Mouse (Mus musculus) heart, embryonic 12.5 days (tissue): ENCODE measurements at regions not wholly inside any gene's neighbourhood (a gene's known extent, or its start where the extent isn't known, plus 50 kb on each side); places are given as distances from the start of the nearest gene placed in this dataset.
A peak's percentile ranks its signal among the peaks of the same experiment; 100 is the strongest.
"Not testable (repeated sequence)": the region's sequence is repeated elsewhere in the genome, so short reads cannot be mapped to it uniquely, and the experiment has no call there.

Experiments used
- ATAC-seq: fragments of 200-750 bp; cut with Nextera tagmentation; 2 replicates; pipeline ENCODE4 v1.8.0; 2017; ENCODE audit warnings: moderate TSS enrichment, moderate library complexity; ENCODE audit not compliant: insufficient number of reproducible peaks, low FRiP score
- H3K27ac ChIP-seq: fragments of 300-500 bp; sonication (generic); 2 replicates; pipeline ENCODE4 v1.5.1; 2016; ENCODE audit warnings: mild to moderate bottlenecking, moderate library complexity; ENCODE audit not compliant: poor library complexity, severe bottlenecking
- H3K27me3 ChIP-seq: fragments of 300-500 bp; sonication (generic); replicated peaks from 2 replicates; pipeline ENCODE4 v1.6.1; 2016; ENCODE audit warnings: mild to moderate bottlenecking, moderate library complexity
- H3K36me3 ChIP-seq: fragments of 300-500 bp; sonication (generic); 2 replicates; pipeline ENCODE4 v1.6.1; 2016; ENCODE audit warnings: mild to moderate bottlenecking, moderate library complexity
- H3K4me1 ChIP-seq: fragments of 300-500 bp; sonication (generic); replicated peaks from 2 replicates; pipeline ENCODE4 v1.6.1; 2016; ENCODE audit warnings: mild to moderate bottlenecking
- H3K4me2 ChIP-seq: fragments of 300-500 bp; sonication (generic); 2 replicates; pipeline ENCODE4 v1.6.1; 2016; ENCODE audit warnings: mild to moderate bottlenecking, moderate library complexity
- H3K4me3 ChIP-seq: fragments of 300-500 bp; sonication (generic); 2 replicates; pipeline ENCODE4 v1.5.1; 2016; ENCODE audit warnings: mild to moderate bottlenecking
- H3K9ac ChIP-seq: fragments of 300-500 bp; sonication (generic); 2 replicates; pipeline ENCODE4 v1.6.1; 2016; ENCODE audit warnings: mild to moderate bottlenecking, moderate library complexity
- H3K9me3 ChIP-seq: fragments of 300-500 bp; sonication (generic); replicated peaks from 2 replicates; pipeline ENCODE4 v1.6.1; 2016; ENCODE audit warnings: mild to moderate bottlenecking, moderate library complexity
- WGBS: fragments of 180-500 bp; shearing (Covaris S2); methylation state at CpG from one replicate; pipeline ENCODE4 v1.1.7; 2016; 5-methylcytosine and 5-hydroxymethylcytosine counted together

GRCm38 (mm10) chr14:54117607-54118006, 136.3 kb downstream of the Dad1 start:
- WGBS = 92% methylated on average over 8 of the region's 8 CpGs
- ATAC-seq, H3K4me3 ChIP-seq, H3K4me2 ChIP-seq, H3K4me1 ChIP-seq, H3K9ac ChIP-seq, H3K36me3 ChIP-seq, H3K27me3 ChIP-seq, H3K27ac ChIP-seq, H3K9me3 ChIP-seq: not testable (repeated sequence)

GRCm38 (mm10) chr14:54113216-54113615, 140.7 kb downstream of the Dad1 start:
- no peak for ATAC-seq
- H3K9ac ChIP-seq = no peak overlapping the region
- peaks cover 16% of the 10 kb centered on the region for H3K4me1 ChIP-seq
- no peak overlapping the region for H3K27ac ChIP-seq
- no peaks in the 10 kb centered on the region for H3K27me3 ChIP-seq
- H3K4me2 ChIP-seq = no peak overlapping the region
- WGBS = 71% methylated on average over 2 of the region's 2 CpGs
- H3K4me3 ChIP-seq = no peak overlapping the region
- H3K9me3 ChIP-seq = no peaks in the 10 kb centered on the region
- no peaks in the 10 kb centered on the region for H3K36me3 ChIP-seq

DNA sequence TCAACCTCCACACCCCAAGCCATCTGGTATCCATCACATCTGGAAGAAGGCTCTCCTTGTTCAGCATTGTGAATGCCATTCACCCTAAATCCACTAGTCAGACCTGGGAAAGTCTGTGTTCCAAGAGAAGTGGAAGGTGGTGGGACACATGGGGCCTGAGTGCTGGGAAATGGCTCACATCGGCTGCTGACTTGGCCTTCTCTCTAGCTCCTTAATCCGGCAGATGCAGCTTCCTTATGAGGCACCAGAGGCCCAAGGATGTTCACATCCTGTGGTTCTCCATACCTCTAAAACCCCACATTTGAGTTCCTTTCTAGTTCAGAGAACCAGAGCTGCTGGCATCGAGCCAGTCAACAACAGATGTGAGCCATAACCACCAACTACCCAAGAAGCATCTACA, 142.9 kb downstream of the Dad1 start:
- no peak overlapping the region for H3K4me2 ChIP-seq
- no peak overlapping the region for H3K4me3 ChIP-seq
- no peaks in the 10 kb centered on the region for H3K9me3 ChIP-seq
- H3K9ac ChIP-seq = no peak overlapping the region
- no peaks in the 10 kb centered on the region for H3K27me3 ChIP-seq
- ATAC-seq = no peak
- no peak overlapping the region for H3K27ac ChIP-seq
- no peaks in the 10 kb centered on the region for H3K36me3 ChIP-seq
- H3K4me1 ChIP-seq = peaks cover 26% of the 10 kb centered on the region
- WGBS = 65% methylated on average over 3 of the region's 3 CpGs

- ATAC-seq = 0 out of 2 replicates have a peak, but pooled peaks have one; percentile 39
These were observed 144.8 kb downstream of the Dad1 start for GRCm38 (mm10) chr14:54109129-54109528.

GRCm38 (mm10) chr14:54108311-54109074, 145.4 kb downstream of the Dad1 start:
- Histone ChIP-seq H3K4me3 (no peak overlapping the region), H3K4me2 (peak overlapping the region; percentile 40), H3K36me3 (no peaks in the 10 kb centered on the region), H3K27me3 (no peaks in the 10 kb centered on the region), H3K27ac (no peak overlapping the region), H3K4me1 (peaks cover 26% of the 10 kb centered on the region), H3K9ac (no peak overlapping the region), H3K9me3 (no peaks in the 10 kb centered on the region)
- WGBS = 12% methylated on average over 9 of the region's 9 CpGs
- ATAC-seq = 0 out of 2 replicates have a peak, but pooled peaks have one; percentile 57

More at GRCm38 (mm10) chr14:54109129-54109528, 144.8 kb downstream of the Dad1 start:
- no peaks in the 10 kb centered on the region for H3K9me3 ChIP-seq
- WGBS = 83% methylated on average over 1 of the region's 1 CpGs
- H3K27ac ChIP-seq = no peak overlapping the region
- H3K4me3 ChIP-seq = no peak overlapping the region
- H3K4me1 ChIP-seq = peaks cover 26% of the 10 kb centered on the region
- no peak overlapping the region for H3K9ac ChIP-seq
- no peaks in the 10 kb centered on the region for H3K27me3 ChIP-seq
- H3K4me2 ChIP-seq = no peak overlapping the region; the same call in 1 of the 2 replicates
- no peaks in the 10 kb centered on the region for H3K36me3 ChIP-seq

DNA sequence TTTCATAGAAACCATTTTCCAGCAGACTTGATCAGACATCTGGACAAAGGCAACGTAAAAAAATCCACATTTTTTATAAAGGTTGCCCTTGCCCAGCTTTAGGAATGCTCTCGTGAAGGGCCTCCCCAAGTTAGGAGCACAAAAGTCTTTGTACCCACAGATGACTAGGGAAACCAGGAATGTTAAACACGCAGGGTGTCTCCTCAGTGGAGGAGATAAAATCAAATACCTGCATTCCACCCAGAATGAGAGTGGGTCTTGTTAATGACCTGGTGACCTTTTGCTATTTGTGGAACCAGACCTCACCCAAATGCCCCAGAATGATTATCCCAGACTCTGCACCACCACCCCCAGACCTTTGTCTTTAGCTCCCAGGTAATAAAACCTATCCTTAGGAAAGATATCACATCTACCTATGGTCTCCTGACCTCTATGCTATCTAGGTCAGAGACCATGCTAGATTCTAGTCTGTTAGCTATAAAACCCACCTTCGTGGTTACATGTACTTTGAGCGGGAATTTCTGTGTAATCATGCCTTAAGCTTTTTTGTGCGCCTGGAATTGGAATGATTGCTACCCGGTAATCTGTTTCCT, 146.6 kb downstream of the Dad1 start:
- no peak overlapping the region for H3K4me2 ChIP-seq
- no peak overlapping the region for H3K27ac ChIP-seq
- no peaks in the 10 kb centered on the region for H3K27me3 ChIP-seq
- H3K9ac ChIP-seq = no peak overlapping the region
- H3K4me3 ChIP-seq = no peak overlapping the region
- H3K4me1 ChIP-seq = peaks cover 28% of the 10 kb centered on the region
- H3K36me3 ChIP-seq = no peaks in the 10 kb centered on the region
- H3K9me3 ChIP-seq = no peaks in the 10 kb centered on the region
- ATAC-seq = no peak
- WGBS = 64% methylated on average over 7 of the region's 7 CpGs

GRCm38 (mm10) chr14:54104243-54104642, 149.7 kb downstream of the Dad1 start:
- H3K27ac ChIP-seq = no peak overlapping the region
- WGBS = 75% methylated on average over 6 of the region's 6 CpGs

DNA sequence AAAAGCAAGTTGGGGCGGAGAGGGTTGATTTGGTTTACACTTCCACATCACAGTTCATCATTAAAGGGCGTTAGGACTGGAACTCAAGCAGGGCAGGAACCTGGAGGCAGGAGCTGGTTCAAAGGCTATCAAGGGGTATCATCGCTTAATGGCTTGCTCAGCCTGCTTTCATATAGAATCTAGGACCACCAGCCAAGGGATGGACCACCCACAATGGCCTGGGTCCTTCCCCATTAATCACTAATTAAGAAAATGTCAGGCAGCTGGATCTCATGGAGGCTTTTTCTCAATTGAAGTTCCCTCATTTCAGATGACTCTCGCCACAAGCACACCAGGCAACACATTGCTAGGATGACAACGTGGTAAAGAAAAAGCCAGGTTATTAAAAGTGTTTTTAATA, 150.4 kb downstream of the Dad1 start:
- Histone ChIP-seq H3K27me3 (no peaks in the 10 kb centered on the region), H3K4me3 (no peak overlapping the region), H3K9me3 (no peaks in the 10 kb centered on the region), H3K4me2 (no peak overlapping the region), H3K9ac (no peak overlapping the region), H3K27ac (no peak overlapping the region), H3K4me1 (peaks cover 29% of the 10 kb centered on the region), H3K36me3 (no peaks in the 10 kb centered on the region)
- ATAC-seq = no peak
- 83% methylated on average over 5 of the region's 5 CpGs for WGBS

More at GRCm38 (mm10) chr14:54104243-54104642, 149.7 kb downstream of the Dad1 start:
- no peak overlapping the region for H3K4me2 ChIP-seq
- peaks cover 32% of the 10 kb centered on the region for H3K4me1 ChIP-seq
- no peaks in the 10 kb centered on the region for H3K9me3 ChIP-seq
- no peaks in the 10 kb centered on the region for H3K36me3 ChIP-seq
- H3K27me3 ChIP-seq = no peaks in the 10 kb centered on the region
- no peak for ATAC-seq
- no peak overlapping the region for H3K4me3 ChIP-seq
- no peak overlapping the region for H3K9ac ChIP-seq

DNA sequence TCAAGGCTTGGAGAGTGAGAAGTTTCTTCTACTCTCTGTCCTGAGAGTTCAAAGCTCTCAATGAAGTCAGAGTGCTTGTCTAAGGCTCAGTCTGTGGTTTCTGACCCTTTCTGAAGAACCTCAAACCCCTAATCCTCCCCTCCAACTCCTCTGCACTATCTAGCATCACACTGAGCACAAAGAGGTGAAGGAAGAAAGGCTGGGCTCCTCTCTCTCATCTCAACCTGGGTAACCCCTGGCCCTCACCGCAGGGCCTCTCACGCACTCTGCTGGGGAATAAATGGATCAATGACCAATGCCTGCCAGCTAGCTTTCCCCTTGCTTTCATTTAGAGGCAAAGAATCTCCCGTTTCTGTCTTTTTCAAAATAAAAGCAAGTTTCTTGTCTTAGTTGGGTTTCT, 150.8 kb downstream of the Dad1 start:
- H3K4me1 ChIP-seq = peaks cover 29% of the 10 kb centered on the region
- WGBS = 55% methylated on average over 3 of the region's 3 CpGs
- H3K36me3 ChIP-seq = no peaks in the 10 kb centered on the region
- no peak overlapping the region for H3K9ac ChIP-seq
- no peak overlapping the region for H3K4me3 ChIP-seq
- H3K27me3 ChIP-seq = no peaks in the 10 kb centered on the region
- no peaks in the 10 kb centered on the region for H3K9me3 ChIP-seq
- no peak overlapping the region for H3K27ac ChIP-seq
- no peak overlapping the region for H3K4me2 ChIP-seq
- no peak for ATAC-seq

GRCm38 (mm10) chr14:54101775-54102174, 152.1 kb downstream of the Dad1 start:
- Histone ChIP-seq H3K27me3 (no peaks in the 10 kb centered on the region), H3K9me3 (no peaks in the 10 kb centered on the region), H3K9ac (no peak overlapping the region), H3K4me3 (no peak overlapping the region), H3K4me2 (no peak overlapping the region), H3K4me1 (peaks cover 31% of the 10 kb centered on the region), H3K36me3 (no peaks in the 10 kb centered on the region), H3K27ac (no peak overlapping the region)
- no peak for ATAC-seq
- 34% methylated on average over 3 of the region's 3 CpGs for WGBS

DNA sequence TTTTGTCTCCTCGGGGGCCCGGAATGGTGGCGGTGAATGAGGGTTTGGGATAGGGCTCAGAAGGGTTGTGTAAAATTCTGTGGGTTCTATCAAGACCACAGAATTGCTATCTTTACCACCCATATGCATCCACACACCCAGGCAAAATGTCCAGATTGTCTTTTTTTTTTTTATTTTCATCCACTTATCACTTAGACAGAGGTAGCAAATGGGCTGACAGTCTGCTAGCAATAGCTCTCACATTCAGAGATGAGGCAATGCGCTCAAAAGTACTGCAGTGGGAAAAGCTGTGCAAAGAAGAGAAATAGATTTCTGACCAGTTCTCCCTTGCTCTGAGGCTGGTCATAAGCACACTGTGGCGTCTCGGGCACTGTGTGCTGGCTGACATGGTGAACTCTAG, 154.5 kb downstream of the Dad1 start:
- Histone ChIP-seq H3K27me3 (no peaks in the 10 kb centered on the region), H3K9ac (no peak overlapping the region), H3K4me3 (no peak overlapping the region), H3K4me1 (peaks cover 30% of the 10 kb centered on the region), H3K27ac (no peak overlapping the region), H3K4me2 (no peak overlapping the region), H3K9me3 (no peaks in the 10 kb centered on the region), H3K36me3 (no peaks in the 10 kb centered on the region)
- no peak for ATAC-seq
- 85% methylated on average over 6 of the region's 6 CpGs for WGBS
